Comparison of ENCODE assay signal across 21 mouse cellular contexts in genomic region chr8:121889810-121890785, GRCm38 (mm10). TPM values are rescaled to one million over a fixed set of nuclear protein-coding genes. Genes with fewer than 3 reads are reported as not detected.
A peak's percentile ranks its signal among the peaks of the same experiment; 100 is the strongest.
DNase-seq lines count a peak whose midpoint lies in the region; ATAC-seq and TF ChIP-seq lines count a peak whose summit lies in the region.
"Had no signal": no experiment of that assay in that cellular context is flagged by ENCODE, and none has a peak within 500 bp of the region (broad histone marks: within the 10 kb centered on the region; RNA-seq: fewer than 3 reads in every experiment).

No protein-coding gene starts in this region.

- no peak for ATAC-seq in forebrain, embryonic 14.5 days
- peak; percentile 23; the same call in 1 of the 2 replicates for ATAC-seq in lung, postnatal 0 days

- no peak overlapping the region for H3K9ac ChIP-seq in forebrain, embryonic 14.5 days (ENCODE audit: low read length)
- H3K9ac ChIP-seq in lung, postnatal 0 days (replicated peaks; ENCODE audit: low read depth): no peak overlapping the region
- H3K9ac ChIP-seq: embryonic facial prominence, embryonic 15.5 days; neural tube, embryonic 13.5 days had no signal

- TF ChIP-seq EP300 in lung, postnatal 0 days (IDR thresholded peaks at IDR 0.05): no peak

- WGBS in forebrain, embryonic 14.5 days: 85% methylated on average over 15 of the region's 15 CpGs
- WGBS in forebrain, embryonic 10.5 days: 85% methylated on average over 15 of the region's 15 CpGs
- 72% methylated on average over 15 of the region's 15 CpGs for WGBS in lung, postnatal 0 days

- no peaks in the 10 kb centered on the region for H3K4me1 ChIP-seq in forebrain, embryonic 14.5 days (ENCODE audit: control insufficient read depth, insufficient read depth, low read length)
- peaks cover 5% of the 10 kb centered on the region; the same call in 1 of the 2 replicates for H3K4me1 ChIP-seq in forebrain, embryonic 10.5 days
- no peaks in the 10 kb centered on the region for H3K4me1 ChIP-seq in lung, postnatal 0 days (ENCODE audit: insufficient read depth, low read depth, low read length)
- H3K4me1 ChIP-seq: embryonic facial prominence, embryonic 15.5 days had no signal

- no peak for TF ChIP-seq CTCF in lung, postnatal 0 days (IDR thresholded peaks at IDR 0.05)

- peaks cover 33% of the 10 kb centered on the region for H3K36me3 ChIP-seq in forebrain, embryonic 14.5 days (ENCODE audit: control insufficient read depth, insufficient read depth, low read length)
- peaks cover 76% of the 10 kb centered on the region for H3K36me3 ChIP-seq in forebrain, embryonic 10.5 days (replicated peaks)
- peaks cover 7% of the 10 kb centered on the region; the same call in 1 of the 2 replicates for H3K36me3 ChIP-seq in lung, postnatal 0 days (ENCODE audit: insufficient read depth, low read length)

- DNase-seq in forebrain, embryonic 14.5 days (ENCODE audit: low spot score): peak; percentile 52
- DNase-seq in forebrain, embryonic 10.5 days (ENCODE audit: extremely low spot score, low spot score): no peak
- no peak for DNase-seq in lung, postnatal 0 days (ENCODE audit: low spot score)
- no peak for DNase-seq in lung, postnatal 25 days (ENCODE audit: low spot score)
- peak; percentile 45 to 61 for DNase-seq in gastrocnemius, postnatal 36 days
- DNase-seq in ovary, postnatal 36 days (ENCODE audit: low spot score): no peak
- DNase-seq in c-Kit-positive CD71-positive TER-119-positive erythroid progenitor cells, embryonic 14.5 days (ENCODE audit: low spot score): no peak
- DNase-seq: embryo, embryonic 11 days; kidney, adult 2 months; kidney, postnatal 25 days; layer of hippocampus, adult 9-11 months; lung, postnatal 36 days; thymus, adult 18-20 months had no signal

- no peak overlapping the region for H3K4me2 ChIP-seq in forebrain, embryonic 14.5 days (ENCODE audit: low read length)
- no peak overlapping the region for H3K4me2 ChIP-seq in lung, postnatal 0 days (replicated peaks; ENCODE audit: low read depth, low read length)
- H3K4me2 ChIP-seq: embryonic facial prominence, embryonic 15.5 days; neural tube, embryonic 13.5 days had no signal

- H3K27ac ChIP-seq in forebrain, embryonic 14.5 days (ENCODE audit: low read depth, low read length): no peak overlapping the region
- H3K27ac ChIP-seq in forebrain, embryonic 10.5 days: no peak overlapping the region
- H3K27ac ChIP-seq in lung, postnatal 0 days (ENCODE audit: low read length): no peak overlapping the region
- H3K27ac ChIP-seq: embryonic facial prominence, embryonic 15.5 days; hindbrain, embryonic 10.5 days; neural tube, embryonic 13.5 days had no signal

- no peak overlapping the region for H3K4me3 ChIP-seq in forebrain, embryonic 14.5 days (ENCODE audit: low read depth, low read length)
- H3K4me3 ChIP-seq in forebrain, embryonic 10.5 days: no peak overlapping the region
- no peak overlapping the region for H3K4me3 ChIP-seq in lung, postnatal 0 days (ENCODE audit: low read depth, low read length)
- H3K4me3 ChIP-seq: embryonic facial prominence, embryonic 15.5 days; hindbrain, embryonic 10.5 days; neural tube, embryonic 13.5 days had no signal

- H3K27me3 ChIP-seq in forebrain, embryonic 14.5 days (replicated peaks; ENCODE audit: control insufficient read depth, insufficient read depth, low read length): no peaks in the 10 kb centered on the region
- H3K27me3 ChIP-seq in forebrain, embryonic 10.5 days (ENCODE audit: poor library complexity, severe bottlenecking): no peaks in the 10 kb centered on the region
- H3K27me3 ChIP-seq in lung, postnatal 0 days (replicated peaks; ENCODE audit: insufficient read depth, low read length): no peaks in the 10 kb centered on the region
- H3K27me3 ChIP-seq: embryonic facial prominence, embryonic 15.5 days; neural tube, embryonic 13.5 days had no signal

- intact Hi-C loops in gastrocnemius, postnatal 36 days (cut with DNase I): no loop called here

- no peaks in the 10 kb centered on the region for H3K9me3 ChIP-seq in forebrain, embryonic 14.5 days (replicated peaks; ENCODE audit: control insufficient read depth, low read length)
- H3K9me3 ChIP-seq in forebrain, embryonic 10.5 days: no peaks in the 10 kb centered on the region
- no peaks in the 10 kb centered on the region for H3K9me3 ChIP-seq in lung, postnatal 0 days (ENCODE audit: low read length)
- H3K9me3 ChIP-seq: embryonic facial prominence, embryonic 15.5 days; hindbrain, embryonic 10.5 days; neural tube, embryonic 13.5 days had no signal

RNA-seq across cellular contexts. Expression of gene Slc7a5, which starts 17.4 kb away (rescaled TPM):
- 37.9 and 39.7 TPM in 2 replicates for polyA plus RNA-seq in forebrain, embryonic 14.5 days (2014; fragmentation: Nextera tagmentation; extraction: Ambion mirVana)
- polyA plus RNA-seq in forebrain, embryonic 10.5 days (2016; fragmentation: Nextera tagmentation; extraction: Ambion mirVana): 27.4 and 30.5 TPM in 2 replicates
- 4.3 and 7.5 TPM in 2 replicates for polyA plus RNA-seq in lung, postnatal 0 days (2015; fragmentation: Nextera tagmentation; extraction: Ambion mirVana)
- total RNA-seq in gastrocnemius, postnatal 36 days (2021): 1 to 10 TPM; 1.9 to 2.1 TPM

RNA-seq across cellular contexts. Expression of gene Car5a, which starts 54.6 kb away (rescaled TPM):
- polyA plus RNA-seq in forebrain, embryonic 14.5 days (2014; fragmentation: Nextera tagmentation; extraction: Ambion mirVana): 0.28 and 0.46 TPM in 2 replicates
- polyA plus RNA-seq in forebrain, embryonic 10.5 days (2016; fragmentation: Nextera tagmentation; extraction: Ambion mirVana): not detected in 2 replicates
- polyA plus RNA-seq in lung, postnatal 0 days (2015; fragmentation: Nextera tagmentation; extraction: Ambion mirVana): 0.37 and 0.61 TPM in 2 replicates
- total RNA-seq in gastrocnemius, postnatal 36 days (2021): not detected
- total RNA-seq: heart, adult 18-20 months; left cerebral cortex, postnatal 10 days had no signal
- polyA plus RNA-seq: heart, embryonic 14.5 days; limb, embryonic 14.5 days; urinary bladder, adult 2 months had no signal

RNA-seq across cellular contexts. Expression of gene Banp, which starts 59.5 kb away (rescaled TPM):
- polyA plus RNA-seq in forebrain, embryonic 14.5 days (2014; fragmentation: Nextera tagmentation; extraction: Ambion mirVana): 47.2 and 57.7 TPM in 2 replicates
- polyA plus RNA-seq in forebrain, embryonic 10.5 days (2016; fragmentation: Nextera tagmentation; extraction: Ambion mirVana): 44.1 and 56.4 TPM in 2 replicates
- polyA plus RNA-seq in lung, postnatal 0 days (2015; fragmentation: Nextera tagmentation; extraction: Ambion mirVana): 17.1 and 30.7 TPM in 2 replicates
- total RNA-seq in gastrocnemius, postnatal 36 days (2021): 10 to 100 TPM in 1 of 2 experiments, 1 to 10 TPM in 1; 6.6 to 17.8 TPM

Comparison
In these comparisons a context has a peak if more than half of its experiments do, and no peak if none do; other contexts are left out.
1. DNase-seq: peak in forebrain, embryonic 14.5 days (single experiment) and gastrocnemius, postnatal 36 days (2 of 2); none in forebrain, embryonic 10.5 days (single experiment), lung, postnatal 0 days (single experiment), lung, postnatal 25 days (single experiment), ovary, postnatal 36 days (single experiment) and c-Kit-positive CD71-positive TER-119-positive erythroid progenitor cells, embryonic 14.5 days (single experiment).